Mouse (Mus musculus): ENCODE data around the gene Rbms3. TPM values are rescaled to one million over a fixed set of nuclear protein-coding genes. Genes with fewer than 3 reads are reported as not detected.

Gene Rbms3
- polyA plus RNA-seq, 1 experiment from 2014 or later, result 13.1 TPM

- Histone ChIP-seq H3K4me1 (replicated peaks; ENCODE audit: control insufficient read depth, insufficient read depth, low read length) (no peaks in the 10 kb centered on the region), H3K9me3 (ENCODE audit: control insufficient read depth) (no peaks in the 10 kb centered on the region), H3K4me2 (replicated peaks; ENCODE audit: low read depth) (no peak overlapping the region), H3K9ac (ENCODE audit: low read depth, low read length) (no peak overlapping the region), H3K4me3 (ENCODE audit: low read depth, low read length) (no peak overlapping the region), H3K27me3 (replicated peaks; ENCODE audit: control insufficient read depth, insufficient read depth, low read length) (no peaks in the 10 kb centered on the region), H3K36me3 (ENCODE audit: control insufficient read depth, insufficient read depth) (no peaks in the 10 kb centered on the region), H3K27ac (ENCODE audit: low read depth, low read length) (no peak overlapping the region)
- ATAC-seq, result no peak
- WGBS, result 62% methylated on average over 3 of the region's 3 CpGs
- no peak for TF ChIP-seq CTCF (IDR thresholded peaks at IDR 0.05; ENCODE audit: low read depth)
These were observed 901.6 kb downstream of the Rbms3 start for GRCm38 (mm10) chr9:116728093-116728492.

GRCm38 (mm10) chr9:116724581-116724980 lies 905.1 kb downstream of the Rbms3 start:
- no peak for TF ChIP-seq CTCF (IDR thresholded peaks at IDR 0.05; ENCODE audit: low read depth)
- WGBS, result 40% methylated on average over 5 of the region's 5 CpGs
- no peak overlapping the region for H3K4me3 ChIP-seq (ENCODE audit: low read depth, low read length)
- H3K27me3 ChIP-seq (replicated peaks; ENCODE audit: control insufficient read depth, insufficient read depth, low read length), result no peaks in the 10 kb centered on the region
- peak; percentile 73 for ATAC-seq
- no peak overlapping the region for H3K9ac ChIP-seq (ENCODE audit: low read depth, low read length)
- H3K4me1 ChIP-seq (replicated peaks; ENCODE audit: control insufficient read depth, insufficient read depth, low read length), result no peaks in the 10 kb centered on the region
- no peak overlapping the region for H3K4me2 ChIP-seq (replicated peaks; ENCODE audit: low read depth)
- no peak overlapping the region for H3K27ac ChIP-seq (ENCODE audit: low read depth, low read length)
- H3K9me3 ChIP-seq (ENCODE audit: control insufficient read depth), result no peaks in the 10 kb centered on the region
- no peaks in the 10 kb centered on the region for H3K36me3 ChIP-seq (ENCODE audit: control insufficient read depth, insufficient read depth)

GRCm38 (mm10) chr9:116703119-116703518 lies 926.6 kb downstream of the Rbms3 start:
- Histone ChIP-seq H3K36me3 (ENCODE audit: control insufficient read depth, insufficient read depth) (no peaks in the 10 kb centered on the region), H3K9ac (ENCODE audit: low read depth, low read length) (no peak overlapping the region), H3K9me3 (ENCODE audit: control insufficient read depth) (no peaks in the 10 kb centered on the region), H3K4me1 (replicated peaks; ENCODE audit: control insufficient read depth, insufficient read depth, low read length) (no peaks in the 10 kb centered on the region), H3K4me2 (replicated peaks; ENCODE audit: low read depth) (no peak overlapping the region), H3K27ac (ENCODE audit: low read depth, low read length) (no peak overlapping the region), H3K4me3 (ENCODE audit: low read depth, low read length) (no peak overlapping the region), H3K27me3 (replicated peaks; ENCODE audit: control insufficient read depth, insufficient read depth, low read length) (no peaks in the 10 kb centered on the region)
- no peak for TF ChIP-seq CTCF (IDR thresholded peaks at IDR 0.05; ENCODE audit: low read depth)
- 88% methylated on average over 1 of the region's 1 CpGs for WGBS
- no peak for ATAC-seq

GRCm38 (mm10) chr9:116702611-116703010 lies 927.1 kb downstream of the Rbms3 start:
- H3K36me3 ChIP-seq (ENCODE audit: control insufficient read depth, insufficient read depth), result no peaks in the 10 kb centered on the region
- H3K27me3 ChIP-seq (replicated peaks; ENCODE audit: control insufficient read depth, insufficient read depth, low read length), result no peaks in the 10 kb centered on the region
- no peak for ATAC-seq
- no peak overlapping the region for H3K4me2 ChIP-seq (replicated peaks; ENCODE audit: low read depth)
- no peaks in the 10 kb centered on the region for H3K4me1 ChIP-seq (replicated peaks; ENCODE audit: control insufficient read depth, insufficient read depth, low read length)
- no peak for TF ChIP-seq CTCF (IDR thresholded peaks at IDR 0.05; ENCODE audit: low read depth)
- no peak overlapping the region for H3K9ac ChIP-seq (ENCODE audit: low read depth, low read length)
- no peak overlapping the region for H3K4me3 ChIP-seq (ENCODE audit: low read depth, low read length)
- H3K9me3 ChIP-seq (ENCODE audit: control insufficient read depth), result no peaks in the 10 kb centered on the region
- WGBS, result 60% methylated on average over 1 of the region's 1 CpGs
- no peak overlapping the region for H3K27ac ChIP-seq (ENCODE audit: low read depth, low read length)

GRCm38 (mm10) chr9:116701511-116702179 lies 928.1 kb downstream of the Rbms3 start:
- TF ChIP-seq CTCF (IDR thresholded peaks at IDR 0.05; ENCODE audit: low read depth), result no peak
- WGBS, result 59% methylated on average over 11 of the region's 11 CpGs
- Histone ChIP-seq H3K27ac (ENCODE audit: low read depth, low read length) (no peak overlapping the region), H3K27me3 (replicated peaks; ENCODE audit: control insufficient read depth, insufficient read depth, low read length) (no peaks in the 10 kb centered on the region), H3K4me3 (ENCODE audit: low read depth, low read length) (no peak overlapping the region), H3K36me3 (ENCODE audit: control insufficient read depth, insufficient read depth) (no peaks in the 10 kb centered on the region), H3K4me2 (replicated peaks; ENCODE audit: low read depth) (no peak overlapping the region), H3K9me3 (ENCODE audit: control insufficient read depth) (no peaks in the 10 kb centered on the region), H3K4me1 (replicated peaks; ENCODE audit: control insufficient read depth, insufficient read depth, low read length) (no peaks in the 10 kb centered on the region), H3K9ac (ENCODE audit: low read depth, low read length) (no peak overlapping the region)
- ATAC-seq, result no peak

GRCm38 (mm10) chr9:116688615-116689014 lies 941.1 kb downstream of the Rbms3 start:
- Histone ChIP-seq H3K27ac (ENCODE audit: low read depth, low read length) (no peak overlapping the region), H3K27me3 (replicated peaks; ENCODE audit: control insufficient read depth, insufficient read depth, low read length) (no peaks in the 10 kb centered on the region), H3K36me3 (ENCODE audit: control insufficient read depth, insufficient read depth) (no peaks in the 10 kb centered on the region), H3K4me2 (replicated peaks; ENCODE audit: low read depth) (no peak overlapping the region), H3K4me3 (ENCODE audit: low read depth, low read length) (no peak overlapping the region), H3K9me3 (ENCODE audit: control insufficient read depth) (no peaks in the 10 kb centered on the region), H3K4me1 (replicated peaks; ENCODE audit: control insufficient read depth, insufficient read depth, low read length) (no peaks in the 10 kb centered on the region), H3K9ac (ENCODE audit: low read depth, low read length) (no peak overlapping the region)
- no peak for TF ChIP-seq CTCF (IDR thresholded peaks at IDR 0.05; ENCODE audit: low read depth)
- 86% methylated on average over 4 of the region's 4 CpGs for WGBS
- no peak for ATAC-seq
